Mouse (Mus musculus) hindbrain, postnatal 0 days (tissue): Measurements from ENCODE around the gene Gm8439. TPM values are rescaled to one million over a fixed set of nuclear protein-coding genes. Genes with fewer than 3 reads are reported as not detected.
A peak's percentile ranks its signal among the peaks of the same experiment; 100 is the strongest.

ENCODE experiments used
- ATAC-seq: fragments of 200-750 bp; cut with Nextera tagmentation; 2 replicates; pipeline ENCODE4 v1.8.0; 2017; ENCODE audit warnings: mild to moderate bottlenecking, moderate TSS enrichment, moderate library complexity
- DNase-seq: peaks from one replicate; pipeline ENCODE4 v3.0.0-alpha.2; 2015; ENCODE audit warnings: low spot score
- H3K27ac ChIP-seq: fragments of 300-500 bp; sonication (generic); 2 replicates; pipeline ENCODE4 v1.5.1; 2014; ENCODE audit warnings: mild to moderate bottlenecking
- H3K27me3 ChIP-seq: fragments of 300-500 bp; sonication (generic); 2 replicates; pipeline ENCODE4 v1.6.1; 2014; ENCODE audit warnings: low read length, mixed read lengths; ENCODE audit not compliant: insufficient read depth
- H3K36me3 ChIP-seq: fragments of 300-500 bp; sonication (generic); 2 replicates; pipeline ENCODE4 v1.6.1; 2014; ENCODE audit warnings: low read length, mixed read lengths; ENCODE audit not compliant: insufficient read depth
- H3K4me1 ChIP-seq: fragments of 300-500 bp; sonication (generic); 2 replicates; pipeline ENCODE4 v1.6.1; 2014; ENCODE audit warnings: antibody characterized with exemption, low read length, mixed read lengths; ENCODE audit not compliant: insufficient read depth
- H3K4me2 ChIP-seq: fragments of 300-500 bp; sonication (generic); 2 replicates; pipeline ENCODE4 v1.6.1; 2014; ENCODE audit warnings: low read depth, mild to moderate bottlenecking, low read length, moderate library complexity, mixed read lengths
- H3K4me3 ChIP-seq: fragments of 300-500 bp; sonication (generic); 2 replicates; pipeline ENCODE4 v1.5.1; 2014; ENCODE audit warnings: low read length
- H3K9ac ChIP-seq: fragments of 300-500 bp; sonication (generic); replicated peaks from 2 replicates; pipeline ENCODE4 v1.6.1; 2014; ENCODE audit warnings: mild to moderate bottlenecking, low read length, moderate library complexity, mixed read lengths
- H3K9me3 ChIP-seq: fragments of 300-500 bp; sonication (generic); 2 replicates; pipeline ENCODE4 v1.6.1; 2016; ENCODE audit warnings: low read length, mixed read lengths
- CTCF ChIP-seq: IDR thresholded peaks from 2 replicates; pipeline ENCODE4 v1.5.1; 2016; ENCODE audit warnings: antibody characterized with exemption, control low read depth, low read depth
- WGBS: fragments of 180-500 bp; shearing (Covaris S2); extraction: QIAGEN DNeasy Blood & Tissue Kit; methylation state at CpG from one replicate; pipeline ENCODE4 v1.1.7; 2014; 5-methylcytosine and 5-hydroxymethylcytosine counted together
- polyA plus RNA-seq: library from polyadenylated mRNA; unstranded; fragments of >200 nt; fragmentation: Nextera tagmentation; extraction: Ambion mirVana; gene quantifications from 2 replicates; pipeline ENCODE4 v1.2.1, GENCODE M21; 2015
- total RNA-seq: library from RNA; depleted of rRNA; stranded (reverse); fragments of >200 nt; gene quantifications from 2 replicates; pipeline ENCODE4 v1.2.3, GENCODE M21; 2014

Gene Gm8439
- total and polyA plus RNA-seq, 2 experiments from 2014 or later, result not detected

DNA sequence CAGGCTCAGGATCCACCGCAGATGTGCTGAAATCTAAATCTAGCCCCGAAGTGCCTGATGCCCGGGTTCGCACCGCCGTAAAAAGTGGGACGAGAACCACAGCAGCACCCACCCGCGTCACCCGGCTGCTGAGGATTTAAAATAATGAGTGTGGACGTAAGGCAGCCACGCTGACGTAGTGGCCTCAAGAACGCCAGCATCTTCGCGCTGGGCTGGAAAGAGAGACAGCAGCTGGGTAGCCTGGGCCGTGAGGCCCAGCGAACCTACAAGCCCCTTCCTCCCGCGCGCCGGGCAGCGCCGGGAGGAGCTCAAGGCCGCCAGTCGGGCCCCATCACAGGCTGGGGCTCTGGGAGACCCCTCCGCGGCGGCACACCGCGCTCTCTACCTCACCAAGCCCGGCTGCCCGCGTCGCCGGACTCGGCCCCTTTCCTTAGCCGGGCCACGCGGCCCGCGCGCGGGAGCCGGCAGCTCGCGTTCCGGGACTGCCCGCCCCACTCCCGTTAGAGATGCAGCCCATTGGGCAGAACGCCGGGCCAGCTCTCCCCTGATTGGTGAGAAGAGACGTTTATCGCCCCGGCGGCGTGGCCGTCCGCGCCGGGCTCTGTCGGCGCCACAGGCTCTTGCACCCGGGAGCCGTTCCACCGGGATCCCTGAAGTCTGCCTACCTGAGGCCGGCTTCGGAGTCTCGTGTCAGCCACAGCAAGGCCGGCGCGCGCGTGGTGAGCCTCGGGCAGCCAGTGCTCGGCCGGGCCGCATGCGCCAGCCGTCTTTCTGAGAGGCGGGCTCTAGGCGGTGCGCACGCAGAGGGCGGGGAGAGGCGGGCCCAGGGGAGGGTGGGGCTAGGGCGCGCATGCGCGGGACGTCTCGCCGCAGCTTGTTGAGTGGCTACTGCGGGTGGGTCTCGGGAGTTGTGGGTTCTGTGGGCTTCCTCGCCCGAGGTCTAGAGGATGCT, 18.8 kb upstream of the Gm8439 start, which contains the start of gene Ctps:
Ctps (minus strand) TSS at position 791 of the 952 bp plus-strand sequence.
- peak; percentile 98 for ATAC-seq
- WGBS, result 2% methylated on average over 86 of the region's 97 CpGs
- no peak for TF ChIP-seq CTCF

DNA sequence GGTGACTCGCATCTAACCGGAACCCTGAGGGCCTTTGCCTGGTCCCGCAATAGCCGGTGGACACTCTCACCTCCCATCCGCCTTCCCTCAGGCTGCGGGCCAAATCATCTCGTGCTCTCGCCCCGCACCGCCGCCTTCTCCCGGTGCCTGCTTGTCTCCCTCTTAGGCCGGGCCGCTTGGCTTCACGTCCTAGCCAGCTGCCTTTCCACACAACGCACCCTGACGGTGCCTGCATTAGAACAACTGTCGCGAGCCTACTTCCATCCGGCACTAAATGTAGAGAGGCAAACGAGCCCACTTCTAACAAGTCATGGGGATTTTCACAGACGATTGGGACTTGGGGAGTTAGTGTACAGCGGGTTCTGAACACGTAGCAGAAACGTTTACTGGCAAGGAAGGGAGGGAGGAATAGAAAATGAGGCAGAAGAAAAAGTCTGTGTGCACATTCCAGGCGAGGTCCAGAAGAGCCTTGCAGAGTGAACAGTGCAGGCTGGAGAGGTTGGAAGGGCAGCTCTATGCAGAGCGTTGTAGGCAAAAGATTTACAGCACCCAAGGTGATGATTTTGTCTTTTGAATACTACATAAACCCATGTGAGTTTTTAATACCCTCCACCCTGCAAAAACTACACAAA, 18.0 kb upstream of the Gm8439 start:
- Histone ChIP-seq H3K4me3 (peak overlapping the region; percentile 76), H3K9me3 (no peaks in the 10 kb centered on the region), H3K4me1 (peaks cover 16% of the 10 kb centered on the region), H3K36me3 (no peaks in the 10 kb centered on the region), H3K9ac (peak overlapping the region; percentile 92), H3K27ac (peak overlapping the region; percentile 97), H3K27me3 (no peaks in the 10 kb centered on the region), H3K4me2 (peak overlapping the region; percentile 58)
- TF ChIP-seq CTCF, result no peak
- ATAC-seq, result peak; percentile 69
- no peak for DNase-seq
- WGBS, result 1% methylated on average over 27 of the region's 27 CpGs

More for the DNA sequence above, 18.8 kb upstream of the Gm8439 start, which contains the start of gene Ctps:
- no peaks in the 10 kb centered on the region for H3K9me3 ChIP-seq
- peak within 1 kb of the TSS; percentile 58 for H3K4me2 ChIP-seq
- no peaks in the 10 kb centered on the region for H3K27me3 ChIP-seq
- DNase-seq, result peak; percentile 97
- peak within 1 kb of the TSS; percentile 97 for H3K27ac ChIP-seq
- peak within 1 kb of the TSS; percentile 76 for H3K4me3 ChIP-seq
- peaks cover 16% of the 10 kb centered on the region for H3K4me1 ChIP-seq
- H3K9ac ChIP-seq, result peak within 1 kb of the TSS; percentile 92
- peaks cover 1% of the 10 kb centered on the region; the same call in 1 of the 2 replicates for H3K36me3 ChIP-seq

- H3K9me3 ChIP-seq, result no peaks in the 10 kb centered on the region
- H3K36me3 ChIP-seq, result no peaks in the 10 kb centered on the region
- H3K4me1 ChIP-seq, result peaks cover 16% of the 10 kb centered on the region
- DNase-seq (no peak), ATAC-seq (no peak)
- H3K9ac ChIP-seq, result peak overlapping the region; percentile 92
- H3K27ac ChIP-seq, result peak overlapping the region; percentile 97
- peak overlapping the region; percentile 76 for H3K4me3 ChIP-seq
- H3K4me2 ChIP-seq, result peak overlapping the region; percentile 58
- no peaks in the 10 kb centered on the region for H3K27me3 ChIP-seq
- no peak for TF ChIP-seq CTCF
- 74% methylated on average over 3 of the region's 3 CpGs for WGBS
Measured at GRCm38 (mm10) chr4:120571070-120571464, 17.5 kb upstream of the Gm8439 start.

DNA sequence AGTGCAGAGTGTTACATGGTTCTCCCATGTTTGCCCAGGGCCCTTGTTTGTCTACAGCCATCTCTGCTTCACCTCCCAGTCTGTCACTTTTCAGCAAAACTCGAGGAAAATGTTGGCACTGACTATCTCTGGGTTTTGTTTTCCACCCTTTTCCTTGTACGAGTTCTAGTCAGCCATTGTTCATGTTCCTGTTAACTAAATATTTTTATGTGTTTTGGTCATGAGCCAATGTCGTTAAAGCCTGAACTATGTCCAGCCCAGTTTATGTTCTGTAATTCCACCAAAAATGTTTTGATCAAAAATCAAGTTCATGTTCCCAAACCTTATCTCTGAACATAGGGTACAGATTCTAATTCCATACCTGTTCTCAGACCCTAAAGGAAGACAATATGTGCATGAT, 16.9 kb upstream of the Gm8439 start:
- H3K27me3 ChIP-seq, result no peaks in the 10 kb centered on the region
- DNase-seq (no peak), ATAC-seq (no peak)
- no peak overlapping the region for H3K4me3 ChIP-seq
- TF ChIP-seq CTCF, result no peak
- H3K4me2 ChIP-seq, result no peak overlapping the region
- no peak overlapping the region for H3K27ac ChIP-seq
- H3K9ac ChIP-seq, result no peak overlapping the region
- peaks cover 16% of the 10 kb centered on the region for H3K4me1 ChIP-seq
- no peaks in the 10 kb centered on the region for H3K36me3 ChIP-seq
- no peaks in the 10 kb centered on the region for H3K9me3 ChIP-seq
- 74% methylated on average over 3 of the region's 3 CpGs for WGBS

- Histone ChIP-seq H3K36me3 (no peaks in the 10 kb centered on the region), H3K4me2 (no peak overlapping the region), H3K4me3 (no peak overlapping the region), H3K9ac (no peak overlapping the region), H3K27me3 (no peaks in the 10 kb centered on the region), H3K4me1 (no peaks in the 10 kb centered on the region), H3K27ac (no peak overlapping the region), H3K9me3 (no peaks in the 10 kb centered on the region)
- no peak for TF ChIP-seq CTCF
- ATAC-seq, result no peak
- DNase-seq, result no peak
- 87% methylated on average over 5 of the region's 5 CpGs for WGBS
Measured at GRCm38 (mm10) chr4:120580894-120581293, 7.7 kb upstream of the Gm8439 start.

DNA sequence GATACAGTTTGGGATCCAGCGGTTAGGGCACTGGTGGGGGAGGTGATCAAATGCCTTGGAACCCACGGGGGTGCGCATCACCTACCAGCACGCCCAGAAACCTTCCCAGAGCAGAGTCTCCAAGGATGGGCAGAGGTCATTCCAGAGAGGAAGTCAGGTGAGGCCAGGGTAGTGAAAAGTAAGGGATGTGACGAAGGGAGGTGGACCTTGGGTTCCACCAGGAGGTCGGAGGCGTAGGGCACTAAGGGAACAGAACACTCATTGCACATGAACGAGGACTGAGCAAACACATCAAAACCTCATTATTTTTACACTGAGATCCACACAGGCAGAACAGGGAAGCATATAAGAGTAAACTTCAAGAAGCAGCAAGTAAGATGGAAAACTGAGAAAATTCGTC, 6.8 kb upstream of the Gm8439 start:
- H3K4me3 ChIP-seq, result no peak overlapping the region
- H3K27ac ChIP-seq, result no peak overlapping the region
- DNase-seq (no peak), ATAC-seq (no peak)
- TF ChIP-seq CTCF, result no peak
- 86% methylated on average over 9 of the region's 9 CpGs for WGBS
- no peaks in the 10 kb centered on the region for H3K4me1 ChIP-seq
- H3K9me3 ChIP-seq, result no peaks in the 10 kb centered on the region
- no peaks in the 10 kb centered on the region for H3K36me3 ChIP-seq
- H3K9ac ChIP-seq, result no peak overlapping the region
- H3K27me3 ChIP-seq, result no peaks in the 10 kb centered on the region
- no peak overlapping the region for H3K4me2 ChIP-seq
